In the genomic region with DNA sequence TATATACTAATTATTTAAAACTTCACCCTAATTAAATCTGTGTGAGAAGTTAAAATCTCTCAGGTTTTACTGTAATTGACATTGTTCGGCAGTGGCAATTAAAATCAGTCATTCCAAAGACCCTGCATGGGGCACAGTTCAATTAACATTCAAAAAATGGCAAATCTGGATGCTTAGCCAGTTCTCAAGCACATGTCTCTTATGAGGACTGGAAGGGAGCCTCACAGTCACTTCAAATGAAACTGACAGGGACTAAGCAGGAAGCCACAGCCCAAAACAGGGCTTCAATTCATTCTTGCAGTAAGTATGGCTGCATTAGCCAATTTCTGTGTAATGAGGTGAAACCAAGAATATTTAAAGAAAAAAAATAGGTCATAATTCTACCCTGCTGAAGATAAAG, we compare ENCODE assay signal across 27 mouse cellular contexts.
DNase-seq lines count a peak whose midpoint lies in the region; ATAC-seq and TF ChIP-seq lines count a peak whose summit lies in the region.
"Had no signal": no experiment of that assay in that cellular context is flagged by ENCODE, and none has a peak within 500 bp of the region (broad histone marks: within the 10 kb centered on the region; RNA-seq: fewer than 3 reads in every experiment).

No protein-coding gene starts in this region.

- 63% methylated on average over 1 of the region's 1 CpGs for WGBS in embryonic facial prominence, embryonic 14.5 days
- WGBS in embryonic facial prominence, embryonic 10.5 days: 84% methylated on average over 1 of the region's 1 CpGs
- 33% methylated on average over 1 of the region's 1 CpGs for WGBS in forebrain, embryonic 15.5 days
- 38% methylated on average over 1 of the region's 1 CpGs for WGBS in forebrain, postnatal 0 days

- TF ChIP-seq POLR2A in brain, embryonic 14.5 days (IDR thresholded peaks at IDR 0.05; ENCODE audit: borderline replicate concordance, extremely low read depth, insufficient read depth, insufficient read length, poor library complexity, severe bottlenecking): no peak

- no peaks in the 10 kb centered on the region for H3K36me3 ChIP-seq in embryonic facial prominence, embryonic 14.5 days (ENCODE audit: control insufficient read depth, insufficient read depth, low read length)
- H3K36me3 ChIP-seq in embryonic facial prominence, embryonic 10.5 days (replicated peaks): no peaks in the 10 kb centered on the region
- no peaks in the 10 kb centered on the region for H3K36me3 ChIP-seq in forebrain, embryonic 15.5 days
- no peaks in the 10 kb centered on the region for H3K36me3 ChIP-seq in forebrain, postnatal 0 days (ENCODE audit: insufficient read depth)
- H3K36me3 ChIP-seq: embryonic facial prominence, embryonic 13.5 days; forebrain, embryonic 12.5 days; G1E; heart, embryonic 10.5 days; hindbrain, embryonic 12.5 days; hindbrain, embryonic 15.5 days; intestine, embryonic 15.5 days had no signal

- H3K4me3 ChIP-seq in embryonic facial prominence, embryonic 14.5 days (ENCODE audit: low read depth, low read length): no peak overlapping the region
- H3K4me3 ChIP-seq in embryonic facial prominence, embryonic 10.5 days: no peak overlapping the region
- H3K4me3 ChIP-seq in forebrain, embryonic 15.5 days: no peak overlapping the region
- H3K4me3 ChIP-seq in forebrain, postnatal 0 days (ENCODE audit: low read depth, low read length): no peak overlapping the region
- H3K4me3 ChIP-seq: embryonic facial prominence, embryonic 13.5 days; forebrain, embryonic 12.5 days; heart, adult 2 months; heart, embryonic 10.5 days; hindbrain, embryonic 12.5 days; hindbrain, embryonic 15.5 days; intestine, embryonic 15.5 days had no signal

- no peaks in the 10 kb centered on the region for H3K4me1 ChIP-seq in embryonic facial prominence, embryonic 14.5 days (ENCODE audit: control insufficient read depth, insufficient read depth, low read length)
- H3K4me1 ChIP-seq in embryonic facial prominence, embryonic 10.5 days: no peaks in the 10 kb centered on the region
- no peaks in the 10 kb centered on the region for H3K4me1 ChIP-seq in forebrain, embryonic 15.5 days
- H3K4me1 ChIP-seq in forebrain, postnatal 0 days (ENCODE audit: insufficient read depth): no peaks in the 10 kb centered on the region
- H3K4me1 ChIP-seq: embryonic facial prominence, embryonic 13.5 days; forebrain, embryonic 12.5 days; heart, embryonic 10.5 days; hindbrain, embryonic 12.5 days; hindbrain, embryonic 15.5 days; intestine, embryonic 15.5 days had no signal

- H3K27ac ChIP-seq in embryonic facial prominence, embryonic 14.5 days (replicated peaks; ENCODE audit: low read depth, low read length): no peak overlapping the region
- H3K27ac ChIP-seq in embryonic facial prominence, embryonic 10.5 days (replicated peaks): no peak overlapping the region
- no peak overlapping the region for H3K27ac ChIP-seq in forebrain, embryonic 15.5 days (replicated peaks)
- no peak overlapping the region for H3K27ac ChIP-seq in forebrain, postnatal 0 days (ENCODE audit: low read depth, low read length)
- H3K27ac ChIP-seq: embryonic facial prominence, embryonic 13.5 days; forebrain, embryonic 12.5 days; heart, adult 2 months; heart, embryonic 10.5 days; hindbrain, embryonic 12.5 days; hindbrain, embryonic 15.5 days; intestine, embryonic 15.5 days had no signal

- peak; percentile 7 for DNase-seq in embryonic facial prominence, embryonic 14.5 days (ENCODE audit: low spot score)
- DNase-seq in embryonic facial prominence, embryonic 10.5 days (ENCODE audit: low spot score): no peak
- DNase-seq in forebrain, postnatal 0 days: no peak
- DNase-seq in brain, embryonic 14.5 days (ENCODE audit: low read depth): peak; percentile 52
- DNase-seq in T-cell, adult 2 months (ENCODE audit: low spot score): no peak
- no peak for DNase-seq in adrenal gland, adult 2 months
- DNase-seq: adrenal gland, postnatal 10 days; adrenal gland, postnatal 36 days; B cell, adult 2 months; cerebellum, adult 11 months; cerebellum, adult 2 months; cerebellum, adult 9-11 months; cerebellum, postnatal 25 days; gastrocnemius, postnatal 10 days; gastrocnemius, postnatal 36 days; heart, adult 2 months; kidney, adult 11 months had no signal

- H3K4me2 ChIP-seq in embryonic facial prominence, embryonic 14.5 days (ENCODE audit: low read depth, low read length): no peak overlapping the region
- no peak overlapping the region for H3K4me2 ChIP-seq in forebrain, embryonic 15.5 days (replicated peaks)
- H3K4me2 ChIP-seq in forebrain, postnatal 0 days (ENCODE audit: low read depth): no peak overlapping the region
- H3K4me2 ChIP-seq: embryonic facial prominence, embryonic 13.5 days; forebrain, embryonic 12.5 days; hindbrain, embryonic 12.5 days; hindbrain, embryonic 15.5 days; intestine, embryonic 15.5 days had no signal

- no peak for TF ChIP-seq CTCF in forebrain, postnatal 0 days (IDR thresholded peaks at IDR 0.05; ENCODE audit: low read depth)
- no peak for TF ChIP-seq CTCF in brain, embryonic 14.5 days (IDR thresholded peaks at IDR 0.05; ENCODE audit: borderline replicate concordance, extremely low read depth, insufficient read depth, insufficient read length)

- no peaks in the 10 kb centered on the region for H3K27me3 ChIP-seq in embryonic facial prominence, embryonic 14.5 days (replicated peaks; ENCODE audit: control insufficient read depth, insufficient read depth, low read length)
- H3K27me3 ChIP-seq in embryonic facial prominence, embryonic 10.5 days (replicated peaks; ENCODE audit: low read depth, poor library complexity, severe bottlenecking): no peaks in the 10 kb centered on the region
- no peaks in the 10 kb centered on the region for H3K27me3 ChIP-seq in forebrain, embryonic 15.5 days
- no peaks in the 10 kb centered on the region; the same call in 1 of the 2 replicates for H3K27me3 ChIP-seq in forebrain, postnatal 0 days (ENCODE audit: insufficient read depth, low read length)
- H3K27me3 ChIP-seq: CH12.LX; embryonic facial prominence, embryonic 13.5 days; forebrain, embryonic 12.5 days; hindbrain, embryonic 12.5 days; hindbrain, embryonic 15.5 days; intestine, embryonic 15.5 days had no signal

- ATAC-seq in embryonic facial prominence, embryonic 14.5 days (ENCODE audit: low read depth): no peak
- 0 out of 2 replicates have a peak, but pooled peaks have one; percentile 32 for ATAC-seq in forebrain, embryonic 15.5 days (replicated peaks)
- ATAC-seq in forebrain, postnatal 0 days: no peak
- ATAC-seq: activated CD4-positive, CD25-positive, alpha-beta regulatory T cell, adult 4 months; intestine, embryonic 15.5 days had no signal

- no peaks in the 10 kb centered on the region for H3K9me3 ChIP-seq in embryonic facial prominence, embryonic 14.5 days (ENCODE audit: control insufficient read depth, low read length)
- H3K9me3 ChIP-seq in embryonic facial prominence, embryonic 10.5 days: no peaks in the 10 kb centered on the region
- no peaks in the 10 kb centered on the region for H3K9me3 ChIP-seq in forebrain, embryonic 15.5 days
- H3K9me3 ChIP-seq in forebrain, postnatal 0 days (ENCODE audit: low read length): no peaks in the 10 kb centered on the region
- H3K9me3 ChIP-seq: embryonic facial prominence, embryonic 13.5 days; forebrain, embryonic 12.5 days; G1E; heart, embryonic 10.5 days; hindbrain, embryonic 12.5 days; hindbrain, embryonic 15.5 days; intestine, embryonic 15.5 days had no signal

- no peak overlapping the region for H3K9ac ChIP-seq in embryonic facial prominence, embryonic 14.5 days (ENCODE audit: low read depth, low read length)
- no peak overlapping the region for H3K9ac ChIP-seq in forebrain, embryonic 15.5 days (replicated peaks)
- no peak overlapping the region for H3K9ac ChIP-seq in forebrain, postnatal 0 days
- H3K9ac ChIP-seq: embryonic facial prominence, embryonic 13.5 days; forebrain, embryonic 12.5 days; hindbrain, embryonic 12.5 days; hindbrain, embryonic 15.5 days; intestine, embryonic 15.5 days had no signal

Comparison
In these comparisons a context has a peak if more than half of its experiments do, and no peak if none do; other contexts are left out.
1. DNase-seq: peak in embryonic facial prominence, embryonic 14.5 days (single experiment) and brain, embryonic 14.5 days (single experiment); none in embryonic facial prominence, embryonic 10.5 days (single experiment), forebrain, postnatal 0 days (single experiment), T-cell, adult 2 months (single experiment) and adrenal gland, adult 2 months (single experiment).